Mouse (Mus musculus) kidney, postnatal 4 days (tissue): ENCODE results near the gene Lce6a.

Source experiments
- DNase-seq, 2 experiments: peaks; one replicate each; pipeline ENCODE4 v3.0.0; 2021; ENCODE audit warnings: mixed read lengths in 2 of 2

The Lce6a gene

DNA sequence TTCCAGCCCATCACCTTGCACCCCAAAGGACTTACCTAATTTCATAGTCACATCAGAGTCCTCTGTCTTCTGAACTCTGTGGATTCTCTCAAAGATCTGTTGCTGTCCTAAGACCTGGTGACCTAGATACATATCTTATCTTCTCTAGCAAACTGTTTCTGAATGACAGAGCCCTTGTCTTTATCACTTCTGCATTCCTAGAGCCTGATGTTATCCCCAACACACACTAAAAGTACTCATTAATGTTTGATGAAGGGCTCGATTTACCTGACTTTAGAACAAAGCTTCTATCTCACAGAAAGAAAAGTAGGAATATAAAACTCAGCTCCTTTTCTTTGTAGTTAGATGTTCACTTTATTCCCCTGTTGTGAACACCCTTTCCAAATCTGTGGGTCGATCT, at the start of gene Lce6a:
TSS of gene Lce6a (minus strand) at position 101 of the 400 bp plus-strand sequence.
- DNase-seq, result no peak

DNA sequence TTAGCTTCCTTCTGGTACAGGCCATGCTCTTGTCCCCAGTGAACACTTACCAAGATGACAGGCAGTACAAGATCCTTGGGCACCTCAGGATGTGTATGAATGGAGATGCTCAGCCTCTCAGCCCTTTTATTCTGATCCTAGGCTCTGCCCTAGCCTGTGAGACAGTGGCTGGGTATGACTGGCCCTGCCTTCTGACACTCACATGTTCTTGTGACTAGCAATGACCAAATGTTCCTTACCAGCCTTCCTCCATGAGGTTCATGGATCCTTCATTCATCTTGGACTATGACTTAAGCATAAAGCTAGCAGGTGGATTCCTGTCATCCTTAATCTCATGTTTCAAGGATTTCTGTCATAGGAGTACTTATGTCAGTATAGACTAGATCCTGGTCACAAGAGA, 48.8 kb upstream of the Lce6a start, which contains the start of gene Lce1a2:
TSS of gene Lce1a2 (minus strand) at position 101 of the 400 bp plus-strand sequence.
- DNase-seq, result no peak

DNA sequence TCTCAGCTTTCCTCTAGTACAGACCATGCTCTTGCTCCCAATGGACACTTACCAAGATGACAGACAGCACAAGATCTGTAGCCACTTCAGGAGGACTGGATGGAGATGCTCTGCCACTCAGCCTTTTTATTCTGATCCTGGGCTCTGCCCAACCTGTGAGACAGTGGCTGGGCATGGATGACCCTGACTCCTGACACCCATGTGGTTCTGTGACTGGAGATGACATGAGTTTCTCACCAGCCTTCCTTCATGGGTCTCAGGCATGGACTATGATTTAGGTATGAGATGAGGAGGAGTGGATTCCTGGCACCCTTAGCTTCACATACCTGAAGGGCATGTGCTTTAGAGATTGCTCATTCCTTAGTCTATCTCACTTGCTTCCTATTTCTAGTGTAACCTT, 35.4 kb upstream of the Lce6a start, which contains the start of gene Lce1b:
TSS of gene Lce1b (minus strand) at position 101 of the 400 bp plus-strand sequence.
- no peak for DNase-seq

DNA sequence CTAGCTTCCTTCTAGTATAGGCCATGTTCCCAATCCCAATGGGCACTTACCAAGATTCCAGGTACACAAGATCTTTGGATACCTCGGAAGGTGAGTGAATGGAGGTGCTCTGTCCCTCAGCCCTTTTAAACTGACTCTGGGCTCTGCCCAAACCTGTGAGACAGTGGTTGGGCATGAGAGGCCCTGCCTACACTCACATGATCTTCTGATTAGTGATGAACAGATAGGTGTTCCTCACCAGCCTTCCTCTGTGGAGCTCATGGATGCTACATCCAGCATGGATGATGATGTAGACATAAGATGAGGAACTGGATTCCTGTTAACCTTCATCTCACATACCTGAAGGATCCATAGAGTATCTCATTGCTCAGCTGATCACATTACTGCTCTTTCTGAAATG, 26.7 kb upstream of the Lce6a start, which contains the start of gene Lce1a1:
TSS of gene Lce1a1 (minus strand) at position 101 of the 400 bp plus-strand sequence.
- no peak for DNase-seq

DNA sequence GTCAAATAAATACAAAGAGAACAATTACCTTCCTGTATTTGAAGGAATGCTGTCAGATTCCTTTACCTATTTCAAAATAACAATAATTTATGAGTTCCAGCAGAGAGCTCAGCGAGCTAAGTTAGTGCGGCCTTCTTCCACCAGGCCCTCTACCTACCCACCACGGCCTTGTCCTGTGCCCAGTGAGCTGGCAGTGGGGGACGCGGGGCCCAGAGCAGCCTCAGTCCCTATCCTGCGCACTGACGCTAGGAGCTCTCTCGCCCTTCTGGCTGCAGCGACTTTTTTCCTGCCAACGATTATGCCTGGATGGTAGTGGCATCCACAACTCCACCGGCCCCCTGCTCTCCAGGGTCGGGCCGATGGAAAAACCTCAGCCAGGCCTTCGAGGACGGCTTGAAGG, 18.4 kb upstream of the Lce6a start:
- no peak for DNase-seq

DNA sequence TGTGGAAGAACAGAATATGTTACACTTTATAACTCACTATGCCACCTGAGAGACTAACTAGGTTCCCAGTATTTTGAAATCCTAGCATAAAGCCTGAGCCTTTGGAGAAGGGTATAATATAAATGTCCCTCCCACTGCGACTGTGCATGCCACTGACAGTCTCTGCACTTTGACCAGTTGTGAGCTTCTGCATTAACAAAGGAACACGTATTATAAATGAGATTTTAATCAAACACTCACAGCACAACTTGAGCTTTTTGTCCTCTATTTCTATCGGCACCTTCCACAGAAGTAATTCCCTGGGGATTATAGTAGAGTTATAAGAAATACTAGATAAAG, 17.2 kb upstream of the Lce6a start:
- no peak for DNase-seq

DNA sequence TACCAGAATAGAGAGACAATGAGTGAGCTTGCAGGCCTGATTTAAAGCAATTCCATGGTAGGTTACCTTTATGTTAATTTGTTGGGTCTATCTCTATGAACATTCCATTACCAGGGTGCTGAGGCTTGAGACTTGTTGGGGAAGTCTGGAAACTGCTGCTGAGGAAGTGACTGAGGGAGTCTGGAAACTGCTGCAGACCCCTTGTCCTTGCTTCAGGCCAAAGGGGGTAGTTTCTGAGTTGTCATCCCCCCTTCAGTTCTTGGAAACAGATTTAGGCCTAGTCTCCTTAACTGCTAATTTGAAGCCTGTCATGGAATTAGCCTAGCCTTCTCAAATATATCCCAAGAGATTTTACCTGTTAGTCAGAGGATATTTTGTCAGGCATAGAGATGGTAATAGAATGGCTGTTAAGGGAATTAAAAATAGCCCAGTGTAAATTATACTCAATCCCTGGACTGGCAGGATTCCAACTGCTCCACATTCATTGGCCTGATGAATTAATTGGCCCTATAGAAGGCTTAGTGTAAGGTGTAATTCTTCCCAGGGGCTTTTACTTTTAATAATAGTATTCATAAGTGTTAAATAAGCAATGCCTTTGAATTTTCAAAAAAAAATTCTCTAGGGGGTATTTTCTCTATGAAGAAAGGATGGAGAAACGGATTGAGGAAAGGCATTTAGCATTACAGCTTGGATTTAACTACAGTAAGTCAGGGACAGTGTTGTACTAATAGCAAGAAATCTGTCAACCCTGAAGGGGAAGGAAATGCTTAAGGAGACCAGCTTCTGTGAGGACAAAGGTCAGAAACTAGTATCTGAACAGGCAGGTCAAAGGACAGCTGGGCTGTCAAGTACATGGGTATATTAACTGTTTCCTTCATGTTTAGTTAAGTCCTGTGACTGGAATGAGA, 16.5 kb upstream of the Lce6a start:
- DNase-seq, result no peak

GRCm38 (mm10) chr3:92609804-92610203, 11.7 kb downstream of the Lce6a start:
- no peak for DNase-seq

DNA sequence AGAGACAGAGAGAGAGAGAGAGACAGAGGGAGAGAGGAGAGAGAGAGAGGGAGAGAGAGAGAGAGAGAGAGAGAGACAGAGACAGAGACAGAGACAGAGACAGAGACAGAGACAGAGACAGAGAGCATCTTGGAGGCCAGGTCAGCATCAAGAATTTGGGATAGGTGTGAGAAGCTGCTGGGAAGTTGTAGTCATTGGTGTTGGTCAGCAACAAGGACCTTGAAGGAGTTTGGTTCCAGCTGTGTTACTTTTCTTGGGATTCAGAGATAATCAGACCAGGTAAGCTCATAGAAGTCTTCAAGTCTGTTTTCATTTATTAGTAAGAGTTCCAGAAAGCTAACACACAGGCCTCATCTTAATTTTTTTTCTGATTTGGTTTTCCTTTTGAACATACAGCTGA, 14.1 kb downstream of the Lce6a start, which contains the start of gene 2210017I01Rik:
TSS of gene 2210017I01Rik (minus strand) at position 101 of the 400 bp plus-strand sequence.
- no peak for DNase-seq

DNA sequence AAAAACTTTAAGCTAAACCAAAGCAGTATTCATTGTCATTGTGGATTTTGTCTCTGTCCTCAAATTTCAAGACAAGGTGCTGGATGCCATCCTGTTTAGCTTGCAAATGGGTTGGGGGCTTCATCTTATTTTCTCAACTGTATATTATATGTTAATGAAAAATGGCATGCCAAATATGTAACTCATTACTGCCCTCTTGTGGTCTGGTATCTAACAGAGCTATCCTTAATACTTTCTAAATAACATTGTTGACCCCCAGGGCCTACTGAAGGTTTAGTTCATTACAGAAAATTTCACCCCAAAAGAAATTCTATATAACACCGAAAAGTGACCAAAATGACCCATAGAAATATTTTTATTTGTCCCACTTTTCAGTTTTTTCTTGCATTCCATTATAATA, 19.3 kb downstream of the Lce6a start:
- DNase-seq, result no peak

DNA sequence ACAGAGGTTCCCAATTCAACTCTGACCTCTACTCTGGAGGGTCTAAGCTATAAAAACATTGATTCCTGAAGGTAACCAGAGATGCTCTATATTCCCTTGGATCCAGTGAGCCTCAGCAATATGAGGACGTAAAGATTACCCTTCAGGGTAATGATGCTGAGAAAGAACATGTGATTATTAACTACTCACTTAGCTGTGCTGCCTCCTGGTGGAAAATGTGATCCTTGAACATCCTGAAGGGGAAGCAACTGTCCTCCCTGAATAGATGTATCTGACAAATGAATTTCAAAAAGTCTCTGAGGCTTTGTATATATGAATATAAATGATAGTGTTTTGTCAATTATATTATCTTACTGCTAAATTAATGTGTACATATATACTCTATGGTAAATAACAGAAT, 21.0 kb downstream of the Lce6a start:
- peak; percentile 1 to 5 for DNase-seq

DNA sequence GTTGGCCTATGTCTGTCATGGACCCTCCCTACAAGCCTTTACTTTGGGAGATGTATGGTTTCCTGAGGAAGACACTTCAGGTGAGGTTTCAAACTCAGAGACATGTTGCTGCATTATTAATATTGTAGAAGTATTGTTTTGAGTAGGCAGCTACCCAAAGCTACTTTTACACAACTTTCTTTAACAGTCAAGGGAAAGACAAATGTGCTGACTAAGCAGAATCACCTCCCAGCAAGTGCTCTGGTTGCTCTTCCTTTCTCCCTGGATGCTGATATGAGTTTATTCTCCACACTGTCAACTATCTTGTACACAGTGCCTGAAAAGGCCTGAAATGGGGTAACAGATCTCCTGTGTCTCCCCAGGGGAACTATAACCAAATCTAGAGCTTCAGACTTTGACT, 21.5 kb downstream of the Lce6a start:
- DNase-seq, result no peak

GRCm38 (mm10) chr3:92598429-92598828, 23.0 kb downstream of the Lce6a start:
- DNase-seq, result no peak

DNA sequence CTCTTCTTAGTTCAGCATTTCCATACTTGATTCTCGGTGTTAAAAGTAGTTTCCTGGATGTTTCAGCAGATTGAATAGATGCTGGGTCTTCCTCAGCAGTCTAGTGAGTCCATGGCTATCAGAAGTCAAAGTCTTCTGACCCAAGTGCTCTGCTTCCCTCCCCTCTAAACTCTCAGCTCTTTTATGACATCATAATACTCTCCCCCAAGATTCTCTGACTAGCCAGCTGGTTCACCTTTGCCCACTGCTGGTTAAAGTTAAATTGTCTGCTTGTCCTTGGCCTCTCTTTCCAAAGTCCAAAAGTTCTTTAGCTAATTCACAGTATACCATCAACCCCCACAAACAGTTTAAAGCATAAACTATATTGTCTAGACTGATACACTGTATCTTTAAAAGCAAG, 32.6 kb downstream of the Lce6a start, which contains the start of gene Smcp:
TSS of gene Smcp (minus strand) at position 140 of the 400 bp plus-strand sequence.
- DNase-seq, result no peak

- DNase-seq, result no peak
Measured at GRCm38 (mm10) chr3:92587190-92587589, 34.3 kb downstream of the Lce6a start.

DNA sequence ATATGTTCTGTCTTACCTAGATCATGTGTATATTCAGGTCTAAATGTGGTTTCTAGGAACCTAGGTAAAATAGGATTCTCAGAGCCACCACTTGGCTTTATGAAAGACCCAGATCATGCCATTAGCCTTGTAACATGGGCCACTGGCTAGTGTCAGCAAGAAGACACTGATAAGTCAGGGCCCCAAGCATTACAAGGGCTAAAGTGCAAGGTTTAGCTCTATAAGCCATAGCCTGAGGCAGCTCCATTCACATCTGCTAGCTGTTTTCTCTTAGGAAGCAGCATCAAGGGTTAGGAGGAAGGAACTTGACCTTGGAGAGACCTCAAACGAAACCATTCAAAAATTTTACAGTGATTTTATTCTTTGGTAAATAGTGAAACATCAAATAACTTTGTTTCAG, 36.4 kb downstream of the Lce6a start:
- DNase-seq, result no peak

GRCm38 (mm10) chr3:92583164-92583826, 38.2 kb downstream of the Lce6a start:
- DNase-seq, result no peak

GRCm38 (mm10) chr3:92579508-92579907, 42.0 kb downstream of the Lce6a start:
- no peak for DNase-seq

DNA sequence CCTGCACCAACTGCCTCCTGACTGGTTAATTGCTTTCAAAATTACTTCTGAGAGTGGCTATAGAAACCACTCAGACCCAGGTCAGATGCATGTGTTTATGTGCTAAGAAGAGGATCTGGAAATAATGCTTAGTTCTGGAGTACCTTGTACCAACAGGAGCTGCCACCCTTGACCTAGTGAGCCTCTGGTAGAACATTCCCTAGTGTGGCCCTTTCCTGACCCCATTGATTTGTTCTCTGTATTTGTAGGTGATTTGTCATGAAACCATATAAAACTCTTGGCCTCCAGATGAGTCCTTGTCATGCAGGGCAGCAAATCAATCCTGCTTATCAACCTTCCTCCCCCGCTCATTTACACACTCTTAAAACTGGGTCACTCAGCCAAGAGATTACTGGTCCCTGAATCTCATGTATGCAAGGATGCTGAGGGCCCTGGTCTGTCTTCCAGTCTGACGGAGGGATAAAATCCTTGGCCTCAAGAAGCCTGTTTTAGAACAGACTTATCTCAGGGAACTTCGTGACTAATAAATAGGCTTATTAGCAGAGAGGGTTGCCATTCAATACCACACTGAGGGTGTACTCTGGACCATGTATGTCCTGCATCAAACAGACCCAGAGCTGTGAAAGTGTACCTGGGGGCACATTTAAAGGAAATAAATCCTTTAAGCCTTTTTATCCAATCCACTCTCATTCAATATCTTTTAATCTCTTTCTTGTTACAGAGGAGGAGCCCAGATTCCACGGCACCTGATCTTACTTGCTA, 42.6 kb downstream of the Lce6a start:
- DNase-seq, result no peak

GRCm38 (mm10) chr3:92573449-92574041, 47.9 kb downstream of the Lce6a start, which contains the start of gene Ivl:
Ivl (minus strand) TSS chr3:92573735.
- no peak for DNase-seq

GRCm38 (mm10) chr3:92572514-92573155, 48.8 kb downstream of the Lce6a start:
- DNase-seq, result no peak
